Mouse (Mus musculus) liver, embryonic 16.5 days (tissue): ENCODE results near the gene Arpin. TPM values are rescaled to one million over a fixed set of nuclear protein-coding genes. Genes with fewer than 3 reads are reported as not detected.

Experiments
- ATAC-seq: fragments of 200-750 bp; cut with Nextera tagmentation; 2 replicates; pipeline ENCODE4 v1.8.0; 2017; ENCODE audit warnings: low read depth, mild to moderate bottlenecking, moderate number of reproducible peaks, moderate library complexity
- H3K27ac ChIP-seq: fragments of 300-500 bp; sonication (generic); 2 replicates; pipeline ENCODE4 v1.5.1; 2014; ENCODE audit warnings: mild to moderate bottlenecking, low read length
- H3K27me3 ChIP-seq: fragments of 300-500 bp; sonication (generic); 2 replicates; pipeline ENCODE4 v1.6.1; 2014; ENCODE audit warnings: low read depth, low read length, mixed read lengths; ENCODE audit not compliant: control insufficient read depth, insufficient read depth
- H3K36me3 ChIP-seq: fragments of 300-500 bp; sonication (generic); 2 replicates; pipeline ENCODE4 v1.6.1; 2014; ENCODE audit warnings: mild to moderate bottlenecking; ENCODE audit not compliant: control insufficient read depth, insufficient read depth
- H3K4me1 ChIP-seq: fragments of 300-500 bp; sonication (generic); 2 replicates; pipeline ENCODE4 v1.6.1; 2014; ENCODE audit warnings: low read depth, low read length, mixed read lengths; ENCODE audit not compliant: control insufficient read depth
- H3K4me2 ChIP-seq: fragments of 300-500 bp; sonication (generic); 2 replicates; pipeline ENCODE4 v1.6.1; 2014; ENCODE audit warnings: low read depth, low read length, mixed read lengths
- H3K4me3 ChIP-seq: fragments of 300-500 bp; sonication (generic); 2 replicates; pipeline ENCODE4 v1.5.1; 2014; ENCODE audit warnings: low read depth, mild to moderate bottlenecking, low read length
- H3K9ac ChIP-seq: fragments of 300-500 bp; sonication (generic); 2 replicates; pipeline ENCODE4 v1.6.1; 2014; ENCODE audit warnings: low read depth, low read length
- H3K9me3 ChIP-seq: fragments of 300-500 bp; sonication (generic); replicated peaks from 2 replicates; pipeline ENCODE4 v1.6.1; 2016; ENCODE audit warnings: low read length; ENCODE audit not compliant: control insufficient read depth
- WGBS: fragments of 180-500 bp; shearing (Covaris S2); extraction: QIAGEN DNeasy Blood & Tissue Kit; methylation state at CpG from one replicate; pipeline ENCODE4 v1.1.7; 2014; ENCODE audit not compliant: insufficient replicate concordance; 5-methylcytosine and 5-hydroxymethylcytosine counted together
- microRNA-seq: library from miRNA; unstranded; fragments of <30 nt; microRNA quantifications from one replicate; pipeline ENCODE4, GENCODE M21; 2016
- polyA plus RNA-seq: library from polyadenylated mRNA; unstranded; fragments of >200 nt; fragmentation: Nextera tagmentation; extraction: Ambion mirVana; gene quantifications from 2 replicates; pipeline ENCODE4 v1.2.1, GENCODE M21; 2015

The Arpin gene
- polyA plus RNA-seq, 1 experiment from 2014 or later = 3.2 TPM

GRCm38 (mm10) chr7:79883613-79884334 lies 51.4 kb downstream of the Arpin start:
- Histone ChIP-seq H3K27ac (no peak overlapping the region), H3K4me1 (no peaks in the 10 kb centered on the region; the same call in 1 of the 2 replicates), H3K9me3 (no peaks in the 10 kb centered on the region), H3K27me3 (no peaks in the 10 kb centered on the region), H3K36me3 (no peaks in the 10 kb centered on the region; the same call in 1 of the 2 replicates), H3K9ac (no peak overlapping the region), H3K4me2 (no peak overlapping the region), H3K4me3 (no peak overlapping the region)
- 72% methylated on average over 7 of the region's 7 CpGs for WGBS
- no peak for ATAC-seq

DNA sequence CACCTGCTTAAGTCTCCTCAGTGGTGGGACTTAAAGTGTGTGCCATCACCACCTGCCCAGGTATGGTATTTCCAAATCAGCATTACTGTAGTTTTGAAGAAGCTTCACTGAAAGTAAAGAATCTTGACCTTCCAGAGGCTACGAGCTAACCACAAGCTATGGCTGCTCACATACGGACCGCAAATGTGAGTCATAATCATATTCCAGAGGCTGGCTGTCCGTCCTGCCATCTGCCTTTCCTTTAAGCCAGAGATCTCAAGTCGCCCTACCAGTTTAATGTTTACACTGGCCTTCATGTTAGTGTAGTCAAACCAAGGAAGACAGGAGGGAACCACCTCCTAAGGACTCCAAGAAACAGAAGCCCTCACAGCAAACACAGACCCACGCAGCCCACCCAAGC lies 53.3 kb downstream of the Arpin start:
- WGBS = 80% methylated on average over 6 of the region's 6 CpGs
- H3K4me1 ChIP-seq = no peaks in the 10 kb centered on the region; the same call in 1 of the 2 replicates
- H3K4me3 ChIP-seq = no peak overlapping the region
- no peaks in the 10 kb centered on the region for H3K9me3 ChIP-seq
- no peak overlapping the region for H3K9ac ChIP-seq
- no peaks in the 10 kb centered on the region for H3K27me3 ChIP-seq
- no peak overlapping the region for H3K4me2 ChIP-seq
- no peak for ATAC-seq
- no peaks in the 10 kb centered on the region; the same call in 1 of the 2 replicates for H3K36me3 ChIP-seq
- H3K27ac ChIP-seq = no peak overlapping the region

GRCm38 (mm10) chr7:79880998-79881397 lies 54.2 kb downstream of the Arpin start:
- H3K9ac ChIP-seq = no peak overlapping the region
- ATAC-seq = no peak

DNA sequence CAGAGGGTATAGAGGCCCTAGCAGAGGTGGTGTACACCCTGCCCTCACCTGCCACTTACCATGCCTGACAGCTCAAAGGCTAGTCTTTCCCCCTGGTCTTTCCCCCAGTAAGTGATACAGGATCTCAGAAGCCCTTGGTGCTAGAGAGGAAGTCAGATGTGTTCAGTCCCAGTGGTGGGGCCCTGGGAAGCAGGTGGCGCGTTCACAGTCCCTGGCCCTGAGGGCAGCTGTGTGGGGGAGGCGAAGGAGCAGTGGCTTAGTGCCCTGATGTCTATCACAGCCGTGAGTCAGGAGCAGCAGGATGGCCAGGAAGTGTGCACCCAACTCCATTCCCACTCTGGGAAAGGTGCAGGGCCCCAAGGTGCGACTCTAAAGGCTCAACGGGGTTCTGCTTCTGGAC lies 55.1 kb downstream of the Arpin start:
- H3K36me3 ChIP-seq = no peaks in the 10 kb centered on the region; the same call in 1 of the 2 replicates
- H3K4me2 ChIP-seq = no peak overlapping the region
- H3K27ac ChIP-seq = no peak overlapping the region
- no peak overlapping the region for H3K9ac ChIP-seq
- H3K4me3 ChIP-seq = no peak overlapping the region
- no peaks in the 10 kb centered on the region; the same call in 1 of the 2 replicates for H3K4me1 ChIP-seq
- ATAC-seq = no peak
- 83% methylated on average over 6 of the region's 6 CpGs for WGBS
- H3K9me3 ChIP-seq = no peaks in the 10 kb centered on the region
- H3K27me3 ChIP-seq = no peaks in the 10 kb centered on the region

More at GRCm38 (mm10) chr7:79880998-79881397, 54.2 kb downstream of the Arpin start:
- Histone ChIP-seq H3K4me3 (no peak overlapping the region), H3K4me2 (no peak overlapping the region), H3K9me3 (no peaks in the 10 kb centered on the region), H3K27ac (no peak overlapping the region), H3K36me3 (no peaks in the 10 kb centered on the region; the same call in 1 of the 2 replicates), H3K4me1 (no peaks in the 10 kb centered on the region; the same call in 1 of the 2 replicates), H3K27me3 (no peaks in the 10 kb centered on the region)
- WGBS = 52% methylated on average over 3 of the region's 3 CpGs

GRCm38 (mm10) chr7:79878455-79879025 lies 56.6 kb downstream of the Arpin start:
- Histone ChIP-seq H3K27ac (no peak overlapping the region), H3K4me2 (no peak overlapping the region), H3K27me3 (no peaks in the 10 kb centered on the region), H3K36me3 (no peaks in the 10 kb centered on the region; the same call in 1 of the 2 replicates), H3K9me3 (no peaks in the 10 kb centered on the region), H3K4me1 (no peaks in the 10 kb centered on the region; the same call in 1 of the 2 replicates), H3K4me3 (no peak overlapping the region), H3K9ac (no peak overlapping the region)
- 49% methylated on average over 2 of the region's 2 CpGs for WGBS
- ATAC-seq = no peak

Small RNA genes lying within 50 kb of the gene (microRNA-seq; reads per million reads assigned to microRNA genes)
- gene Gm24541 = not detected

Other genes starting within 250 kb of the Arpin start
- 0.19 and 0.22 TPM in 2 replicates for gene Kif7, start 219.6 kb downstream of the Arpin start, polyA plus RNA-seq
- gene Plin1, start 202.5 kb downstream of the Arpin start, polyA plus RNA-seq = not detected in 2 replicates
- gene Pex11a, start 192.2 kb downstream of the Arpin start, polyA plus RNA-seq = 4.5 and 4.9 TPM in 2 replicates
- gene Wdr93, start 192.2 kb downstream of the Arpin start, polyA plus RNA-seq = 0.07 and 0.09 TPM in 2 replicates
- 0.09 TPM in 1 of 2 replicates, not detected in the other for gene Mesp1, start 141.6 kb downstream of the Arpin start, polyA plus RNA-seq
- gene Mesp2, start 124.6 kb downstream of the Arpin start, polyA plus RNA-seq = 0.07 TPM in 1 of 2 replicates, not detected in the other
- 16.8 and 26.6 TPM in 2 replicates for gene Anpep, start 74.3 kb downstream of the Arpin start, polyA plus RNA-seq
- 9.1 and 9.8 TPM in 2 replicates for gene Ap3s2, start 14.7 kb downstream of the Arpin start, polyA plus RNA-seq
- gene Zfp710, start 89.5 kb upstream of the Arpin start, polyA plus RNA-seq = 6.8 and 7.4 TPM in 2 replicates
- 204 and 221 TPM in 2 replicates for gene Idh2, start 180.0 kb upstream of the Arpin start, polyA plus RNA-seq